Mouse (Mus musculus) heart, postnatal 0 days (tissue): ENCODE measurements around the gene Smim4. TPM values are rescaled to one million over a fixed set of nuclear protein-coding genes. Genes with fewer than 3 reads are reported as not detected.

Source experiments
- ATAC-seq: fragments of 200-750 bp; cut with Nextera tagmentation; 2 replicates; pipeline ENCODE4 v1.8.0; 2017; ENCODE audit warnings: low read depth, moderate number of reproducible peaks, moderate library complexity; ENCODE audit not compliant: insufficient read depth
- DNase-seq: peaks from one replicate; pipeline ENCODE4 v3.0.0-alpha.2; 2016; ENCODE audit warnings: low spot score
- H3K27ac ChIP-seq: fragments of 300-500 bp; sonication (generic); 2 replicates; pipeline ENCODE4 v1.5.1; 2014; ENCODE audit warnings: low read depth, mild to moderate bottlenecking
- H3K27me3 ChIP-seq: fragments of 300-500 bp; sonication (generic); 2 replicates; pipeline ENCODE4 v1.6.1; 2014; ENCODE audit warnings: low read length, mixed read lengths; ENCODE audit not compliant: control insufficient read depth, insufficient read depth
- H3K36me3 ChIP-seq: fragments of 300-500 bp; sonication (generic); replicated peaks from 2 replicates; pipeline ENCODE4 v1.6.1; 2014; ENCODE audit warnings: low read length, mixed read lengths; ENCODE audit not compliant: control insufficient read depth, insufficient read depth
- H3K4me1 ChIP-seq: fragments of 300-500 bp; sonication (generic); 2 replicates; pipeline ENCODE4 v1.6.1; 2014; ENCODE audit warnings: antibody characterized with exemption; ENCODE audit not compliant: control insufficient read depth, insufficient read depth
- H3K4me2 ChIP-seq: fragments of 300-500 bp; sonication (generic); 2 replicates; pipeline ENCODE4 v1.6.1; 2014; ENCODE audit warnings: low read depth, mild to moderate bottlenecking, low read length, moderate library complexity
- H3K4me3 ChIP-seq: fragments of 300-500 bp; sonication (generic); 2 replicates; pipeline ENCODE4 v1.5.1; 2014; ENCODE audit warnings: low read depth, low read length
- H3K9ac ChIP-seq: fragments of 300-500 bp; sonication (generic); replicated peaks from 2 replicates; pipeline ENCODE4 v1.6.1; 2014; ENCODE audit warnings: low read depth, low read length, mixed read lengths
- H3K9me3 ChIP-seq: fragments of 300-500 bp; sonication (generic); replicated peaks from 2 replicates; pipeline ENCODE4 v1.6.1; 2016; ENCODE audit warnings: low read length; ENCODE audit not compliant: control insufficient read depth
- CTCF ChIP-seq: IDR thresholded peaks from 2 replicates; pipeline ENCODE4 v1.5.1; 2016; ENCODE audit warnings: antibody characterized with exemption, control low read depth, low read depth
- EP300 ChIP-seq: IDR thresholded peaks from 2 replicates; pipeline ENCODE4 v1.6.1; 2016; ENCODE audit warnings: antibody characterized with exemption, low read depth
- WGBS: fragments of 180-500 bp; shearing (Covaris S2); extraction: QIAGEN DNeasy Blood & Tissue Kit; methylation state at CpG from one replicate; pipeline ENCODE4 v1.1.7; 2014; 5-methylcytosine and 5-hydroxymethylcytosine counted together
- polyA plus RNA-seq: library from polyadenylated mRNA; unstranded; fragments of >200 nt; fragmentation: Nextera tagmentation; extraction: Ambion mirVana; gene quantifications from 2 replicates; pipeline ENCODE4 v1.2.1, GENCODE M21; 2015
- total RNA-seq: library from RNA; depleted of rRNA; stranded (reverse); fragments of >200 nt; gene quantifications from 2 replicates; pipeline ENCODE4 v1.2.3, GENCODE M21; 2014; ENCODE audit warnings: low replicate concordance

Smim4 gene
- total and polyA plus RNA-seq, 2 experiments from 2014 or later = 12.7 to 207 TPM

DNA sequence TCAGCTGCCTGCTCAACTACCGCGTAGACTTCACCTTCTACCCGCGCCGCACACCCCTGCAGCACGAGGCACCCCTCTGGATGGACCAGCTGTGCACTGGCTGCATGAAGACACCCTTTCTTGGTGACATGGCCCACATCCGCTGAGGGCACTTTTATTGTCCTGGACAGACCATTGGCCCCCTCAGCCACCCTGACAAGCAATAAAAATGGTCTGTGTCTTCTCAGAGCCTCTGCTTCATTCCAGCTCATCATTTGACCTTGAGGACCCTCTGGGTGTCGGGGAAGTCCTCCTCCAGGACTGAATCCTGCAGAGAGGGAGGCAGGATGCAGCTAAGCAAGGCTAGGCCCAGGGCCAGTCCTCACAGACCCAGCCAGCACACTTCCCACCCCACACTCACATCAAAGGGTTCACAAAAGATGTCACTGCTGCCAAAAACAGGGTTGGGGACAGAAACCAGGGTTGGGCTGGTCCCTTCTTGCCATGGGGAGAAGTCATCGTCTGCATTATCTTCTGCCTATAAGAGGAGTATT lies 10.2 kb upstream of the Smim4 start:
- DNase-seq (no peak), ATAC-seq (no peak)
- H3K9me3 ChIP-seq = no peaks in the 10 kb centered on the region
- no peaks in the 10 kb centered on the region for H3K27me3 ChIP-seq
- TF ChIP-seq EP300 (no peak), CTCF (no peak)
- H3K4me1 ChIP-seq = no peaks in the 10 kb centered on the region
- peaks cover 75% of the 10 kb centered on the region for H3K36me3 ChIP-seq
- H3K27ac ChIP-seq = no peak overlapping the region
- WGBS = 79% methylated on average over 9 of the region's 9 CpGs
- H3K4me3 ChIP-seq = no peak overlapping the region
- H3K9ac ChIP-seq = no peak overlapping the region
- H3K4me2 ChIP-seq = no peak overlapping the region

DNA sequence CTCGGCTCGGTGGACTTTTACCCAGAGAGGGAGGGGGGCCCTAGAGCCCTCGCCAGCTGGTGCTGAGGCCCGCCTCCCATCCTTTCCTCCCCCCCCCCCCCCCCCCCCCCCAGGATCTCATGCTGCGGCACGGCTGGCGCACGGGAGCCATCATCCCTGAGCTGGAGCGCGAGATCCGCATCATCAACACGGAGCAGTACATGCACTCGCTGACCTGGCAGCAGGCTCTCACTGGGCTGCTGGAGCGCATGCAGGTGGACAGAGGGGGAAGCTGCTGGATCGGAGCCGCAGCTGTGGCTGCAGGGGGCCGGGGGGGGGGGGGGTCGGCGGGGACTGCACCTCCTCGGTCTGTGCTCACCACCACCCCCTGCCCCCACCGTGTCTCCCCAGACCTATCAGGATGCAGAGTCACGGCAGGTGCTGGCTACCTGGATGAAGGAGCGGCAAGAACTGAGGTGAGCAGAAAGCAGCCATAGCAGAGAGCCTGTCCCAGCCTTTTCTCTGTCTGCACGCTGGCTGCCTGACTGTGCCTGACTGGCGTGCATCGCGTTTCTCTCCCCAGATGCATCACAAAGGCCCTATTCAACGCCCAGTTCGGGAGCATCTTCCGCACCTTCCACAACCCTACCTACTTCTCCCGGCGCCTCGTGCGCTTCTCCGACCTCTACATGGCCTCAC lies 9.6 kb upstream of the Smim4 start:
- Histone ChIP-seq H3K4me3 (no peak overlapping the region), H3K36me3 (peaks cover 73% of the 10 kb centered on the region), H3K4me2 (no peak overlapping the region), H3K9me3 (no peaks in the 10 kb centered on the region), H3K4me1 (peaks cover 3% of the 10 kb centered on the region), H3K9ac (no peak overlapping the region), H3K27ac (0 out of 2 replicates have a peak overlapping the region, but pooled peaks have one; percentile 60), H3K27me3 (no peaks in the 10 kb centered on the region)
- 82% methylated on average over 30 of the region's 35 CpGs for WGBS
- TF ChIP-seq CTCF = no peak
- no peak for TF ChIP-seq EP300
- ATAC-seq (no peak), DNase-seq (no peak)

DNA sequence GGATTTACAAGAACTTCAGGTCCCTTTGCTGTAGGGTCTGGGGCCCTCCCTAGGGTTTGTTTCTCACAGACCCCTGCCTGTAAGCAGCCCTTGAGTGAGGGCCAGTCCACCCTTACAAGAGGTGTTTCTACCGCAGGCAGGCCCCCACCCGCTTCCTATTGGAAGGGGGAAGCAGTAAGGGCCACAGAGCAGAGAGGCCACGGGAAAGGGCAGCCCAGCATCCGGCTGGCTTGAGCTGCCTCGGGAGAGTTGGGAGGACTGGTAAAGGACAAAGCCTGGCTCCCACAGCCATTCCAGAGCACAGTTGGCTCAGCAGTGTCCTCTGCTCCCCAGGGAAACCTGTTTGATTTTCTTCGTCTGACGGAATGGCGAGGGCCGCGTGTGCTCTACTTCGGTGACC lies 9.0 kb upstream of the Smim4 start:
- TF ChIP-seq EP300 = no peak
- no peak for TF ChIP-seq CTCF
- H3K27ac ChIP-seq = peak overlapping the region; percentile 60
- no peak overlapping the region for H3K9ac ChIP-seq
- peaks cover 68% of the 10 kb centered on the region for H3K36me3 ChIP-seq
- 69% methylated on average over 11 of the region's 11 CpGs for WGBS
- H3K4me3 ChIP-seq = no peak overlapping the region
- DNase-seq (no peak), ATAC-seq (no peak)
- H3K27me3 ChIP-seq = no peaks in the 10 kb centered on the region
- H3K4me2 ChIP-seq = no peak overlapping the region
- H3K4me1 ChIP-seq = peaks cover 8% of the 10 kb centered on the region
- no peaks in the 10 kb centered on the region for H3K9me3 ChIP-seq

DNA sequence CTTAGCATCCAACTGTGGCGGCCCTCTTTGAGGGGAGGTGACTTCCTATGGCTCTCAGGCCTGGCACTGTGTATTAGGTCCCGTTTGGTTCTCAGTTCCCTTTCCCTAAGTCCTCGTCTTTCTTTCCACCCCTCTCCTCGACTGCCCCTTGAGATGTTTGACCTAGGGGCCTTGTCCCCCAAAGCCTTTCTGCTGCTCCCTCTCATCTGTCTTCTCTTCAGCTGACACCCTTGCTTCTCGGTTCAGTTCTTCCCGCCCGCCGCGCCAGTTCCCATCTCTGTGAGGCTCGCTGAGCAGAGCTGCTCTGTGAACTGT lies 8.5 kb upstream of the Smim4 start:
- Histone ChIP-seq H3K4me1 (peaks cover 14% of the 10 kb centered on the region), H3K27ac (peak overlapping the region; percentile 60), H3K9ac (no peak overlapping the region), H3K9me3 (no peaks in the 10 kb centered on the region), H3K4me3 (no peak overlapping the region), H3K36me3 (peaks cover 64% of the 10 kb centered on the region), H3K27me3 (no peaks in the 10 kb centered on the region), H3K4me2 (no peak overlapping the region)
- ATAC-seq (no peak), DNase-seq (no peak)
- 72% methylated on average over 10 of the region's 10 CpGs for WGBS
- TF ChIP-seq CTCF (no peak), EP300 (no peak)

DNA sequence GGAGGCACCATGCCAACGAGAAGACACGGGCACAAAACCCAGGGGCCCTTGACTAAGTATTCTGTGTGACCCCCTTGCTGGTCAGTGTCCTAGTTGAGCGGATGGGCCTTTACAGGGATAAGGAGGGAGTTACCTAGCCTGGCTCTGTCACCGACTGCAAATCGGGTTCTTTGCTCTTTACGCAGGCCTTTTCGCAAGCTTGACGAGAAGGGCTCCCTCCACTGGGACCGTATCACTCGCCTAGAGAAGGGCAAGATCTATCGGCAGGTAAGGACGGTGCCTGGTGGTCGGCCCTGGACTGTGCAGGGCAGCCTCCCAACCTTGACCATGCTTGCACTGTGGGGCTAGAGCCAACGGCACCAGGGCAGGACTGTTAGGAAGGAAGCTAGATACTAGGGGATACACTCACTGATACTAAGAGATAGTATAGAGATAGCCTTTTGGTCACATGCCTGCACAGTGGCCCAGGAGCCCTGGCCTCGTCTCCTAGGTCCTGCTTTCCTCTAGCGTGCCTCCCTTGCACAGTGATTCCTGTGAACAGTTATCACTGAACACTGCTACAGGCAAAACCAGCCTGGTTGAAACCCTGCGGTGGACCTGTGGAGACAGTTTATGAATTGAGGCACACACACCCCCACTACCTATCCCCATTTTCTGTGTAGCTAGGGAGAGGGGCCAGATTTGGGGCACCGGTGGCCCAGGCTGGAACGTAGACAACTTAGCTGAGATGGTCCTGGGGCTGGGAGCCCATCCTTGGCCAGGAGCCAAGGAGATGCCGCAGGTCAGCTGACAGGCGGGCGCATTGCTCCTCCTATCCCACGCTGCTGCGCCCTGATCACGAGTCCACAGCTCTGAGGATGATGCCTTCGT lies 7.9 kb upstream of the Smim4 start:
- no peaks in the 10 kb centered on the region for H3K27me3 ChIP-seq
- no peak overlapping the region for H3K27ac ChIP-seq
- WGBS = 85% methylated on average over 26 of the region's 26 CpGs
- H3K9me3 ChIP-seq = no peaks in the 10 kb centered on the region
- TF ChIP-seq EP300 = no peak
- TF ChIP-seq CTCF = no peak
- ATAC-seq (no peak), DNase-seq (no peak)
- peaks cover 64% of the 10 kb centered on the region for H3K36me3 ChIP-seq
- H3K9ac ChIP-seq = no peak overlapping the region
- no peak overlapping the region for H3K4me2 ChIP-seq
- H3K4me1 ChIP-seq = peaks cover 20% of the 10 kb centered on the region
- H3K4me3 ChIP-seq = no peak overlapping the region
